Mouse (Mus musculus) cerebellum, postnatal 14 days (tissue): ENCODE measurements at regions not wholly inside any gene's neighbourhood (a gene's known extent, or its start where the extent isn't known, plus 50 kb on each side); places are given as distances from the start of the nearest gene placed in this dataset.
A peak's percentile ranks its signal among the peaks of the same experiment; 100 is the strongest.

ENCODE experiments used
- DNase-seq, 2 experiments: peaks; one replicate each; pipeline ENCODE4 v3.0.0; 2021; ENCODE audit warnings: mixed read lengths in 2 of 2

DNA sequence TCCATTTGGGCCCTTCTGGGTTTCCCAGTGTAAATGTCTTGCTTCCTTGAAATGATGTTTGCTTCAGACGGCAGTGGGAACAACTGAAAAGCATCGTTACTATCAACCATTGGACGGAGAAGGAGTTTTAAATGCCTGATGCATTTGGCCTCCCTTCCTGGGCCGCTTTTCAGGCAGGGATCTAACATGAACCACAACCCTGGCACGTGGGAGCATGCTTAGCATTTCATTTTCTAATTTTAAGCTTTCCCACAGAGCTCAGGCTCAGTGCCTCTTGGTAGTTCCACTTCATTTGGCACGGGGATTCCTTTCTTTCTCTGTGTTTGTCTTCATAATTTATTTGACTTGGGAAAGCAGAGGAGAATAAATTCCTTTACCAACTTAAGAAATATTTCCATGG is 406.6 kb upstream of the Nbea start:
- DNase-seq: peak; percentile 19 to 54

DNA sequence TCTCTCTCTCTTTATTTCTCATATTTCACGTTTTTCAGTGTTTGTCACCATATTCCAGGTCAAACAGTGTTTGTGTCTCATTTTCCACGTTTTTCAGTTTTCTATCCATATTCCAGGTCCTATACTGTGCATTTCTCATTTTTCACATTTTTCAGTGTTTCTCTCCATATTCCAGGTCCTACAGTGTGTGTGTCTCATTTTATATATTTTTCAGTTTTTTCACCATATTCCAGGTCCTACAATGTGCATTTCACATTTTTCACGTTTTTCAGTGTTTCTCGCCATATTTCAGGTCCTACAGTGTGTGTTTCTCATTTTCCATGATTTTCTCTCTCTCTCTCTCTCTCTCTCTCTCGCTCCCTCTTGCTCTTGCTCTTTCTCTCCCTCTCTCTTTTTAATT is 391.9 kb upstream of the Nbea start:
- DNase-seq: no peak

DNA sequence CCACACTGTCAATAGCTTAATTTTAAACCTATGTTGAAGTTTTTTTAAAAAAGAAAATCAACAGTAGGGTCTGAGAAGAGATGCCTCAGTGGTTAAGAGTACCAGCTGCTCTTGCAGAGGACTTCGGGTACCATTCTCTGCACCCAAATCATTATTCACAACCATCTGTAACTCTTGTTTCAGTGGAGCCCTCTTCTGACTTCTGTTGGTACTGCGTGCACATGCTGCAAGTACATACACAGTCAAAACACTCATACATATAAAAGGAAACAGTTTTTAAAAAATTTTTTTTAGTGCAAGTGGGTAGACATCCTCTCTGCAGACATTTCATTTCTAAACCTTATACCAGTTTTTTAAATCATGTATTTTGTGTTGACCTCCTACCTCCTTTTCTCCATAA is 352.7 kb upstream of the Nbea start:
- DNase-seq: peak; percentile 9 to 26

DNA sequence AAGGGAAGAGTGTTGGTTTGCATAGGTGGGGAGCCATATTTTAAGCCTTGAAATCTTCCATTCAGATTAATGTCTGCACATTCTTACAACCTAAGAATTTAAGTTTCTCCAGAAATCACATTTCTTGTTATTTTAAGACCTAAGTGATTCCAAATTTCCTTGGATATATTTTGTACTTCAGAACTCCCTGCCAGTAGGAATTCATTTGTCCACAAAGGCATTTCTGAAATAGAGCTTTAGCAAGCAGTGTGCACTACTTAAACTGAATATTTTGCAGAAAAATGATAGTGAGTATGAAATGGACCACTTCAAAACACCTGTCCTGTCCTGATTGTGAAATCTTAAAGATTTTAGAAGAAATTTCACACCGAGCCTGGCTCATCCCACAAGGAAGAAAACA is 320.9 kb upstream of the Nbea start:
- no peak for DNase-seq

DNA sequence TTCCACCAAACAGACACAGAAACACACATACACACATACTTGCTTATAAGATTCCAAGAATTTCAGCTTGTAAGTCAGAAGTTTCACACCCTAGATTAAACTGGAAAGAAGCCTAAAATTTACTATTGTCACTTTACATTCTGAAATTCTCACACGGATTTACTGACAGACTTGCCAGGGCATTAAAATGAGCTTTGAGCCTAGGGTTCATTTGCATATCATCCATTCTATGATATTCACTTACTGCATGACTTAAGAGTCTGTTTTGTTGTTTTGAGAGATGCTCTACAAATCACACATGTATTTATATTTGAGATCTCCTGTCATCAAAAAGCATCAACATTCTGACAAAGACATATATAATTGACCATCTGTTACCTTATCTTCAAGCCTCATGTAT is 315.8 kb upstream of the Nbea start:
- no peak for DNase-seq

DNA sequence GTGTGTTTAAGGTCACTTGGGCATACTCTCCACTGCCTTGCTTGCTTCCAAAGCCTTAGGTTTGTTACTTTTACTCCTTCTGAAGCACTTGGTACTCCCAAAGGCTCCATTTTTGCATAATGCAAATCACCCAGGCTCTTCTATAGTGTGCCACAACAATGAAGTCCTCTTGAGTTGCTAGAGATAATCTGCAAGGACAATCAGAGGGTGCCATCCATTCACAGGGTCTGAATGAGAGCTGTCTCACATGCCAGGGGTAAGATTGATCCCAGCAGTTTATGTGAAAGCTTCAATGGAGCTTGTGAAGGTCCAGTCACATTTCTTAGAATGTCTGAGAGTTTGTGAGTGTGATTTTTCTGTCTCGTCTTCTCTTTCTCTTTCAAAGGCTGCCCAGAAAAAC is 310.4 kb upstream of the Nbea start:
- DNase-seq: no peak

DNA sequence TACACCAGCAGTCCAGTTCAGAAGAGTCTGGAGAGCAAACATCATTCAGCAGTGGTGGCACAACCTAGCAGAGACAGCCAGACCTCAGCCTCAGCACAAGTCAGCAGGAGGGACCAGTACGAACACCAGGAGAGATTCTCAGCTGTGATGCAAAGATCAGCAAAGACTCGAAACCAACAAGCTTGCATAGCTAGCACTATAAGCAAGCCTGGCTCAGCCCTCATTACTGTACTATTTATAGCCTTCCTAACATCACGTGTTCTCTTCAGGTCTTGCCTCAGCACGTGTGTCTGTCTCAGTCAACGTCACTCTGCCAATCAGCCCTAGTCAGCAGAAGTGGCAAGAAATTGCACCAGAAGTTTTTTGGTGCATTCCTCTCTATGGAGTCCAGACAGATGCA is 305.7 kb upstream of the Nbea start:
- DNase-seq: no peak

DNA sequence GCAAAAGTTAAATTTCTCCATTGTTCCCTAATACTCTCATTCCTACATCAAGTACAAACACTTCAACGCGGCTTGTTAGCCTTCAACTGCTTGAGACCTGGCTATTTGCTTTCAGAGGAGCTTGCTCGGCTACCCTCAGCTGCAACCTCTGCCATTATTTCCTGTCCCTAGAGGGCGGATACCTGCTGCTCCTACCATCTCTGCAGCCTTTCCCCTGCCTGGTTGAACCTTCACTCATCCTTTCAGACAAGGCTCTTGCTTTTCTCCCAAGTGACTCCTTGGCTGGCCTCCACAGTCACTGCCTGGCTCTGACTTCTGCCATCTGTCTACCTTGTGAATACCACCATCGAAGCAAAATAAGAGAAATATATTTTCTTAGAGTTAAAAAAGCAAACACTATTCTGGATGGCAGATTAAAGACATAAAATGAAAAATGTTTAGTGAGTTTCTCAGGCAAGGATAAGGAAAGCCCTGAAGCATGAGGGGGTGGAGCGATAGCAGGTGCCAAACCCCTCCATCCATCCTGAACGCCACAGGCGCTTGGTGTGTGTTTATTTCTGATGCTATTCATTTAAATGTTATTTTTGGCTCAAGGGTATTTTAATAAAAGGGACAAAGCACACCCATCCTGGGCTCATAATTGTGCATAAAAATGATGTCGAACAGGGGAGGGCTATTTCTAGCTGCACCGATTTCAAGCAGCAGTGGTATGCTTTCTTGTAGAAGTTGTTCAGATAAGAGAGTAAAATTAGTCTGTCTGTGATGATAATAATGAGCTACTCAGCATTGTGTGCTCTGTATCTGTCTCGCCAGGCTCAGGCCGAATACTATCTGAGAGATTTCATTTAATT is 302.3 kb upstream of the Nbea start:
- DNase-seq: peak; percentile 88 to 90

DNA sequence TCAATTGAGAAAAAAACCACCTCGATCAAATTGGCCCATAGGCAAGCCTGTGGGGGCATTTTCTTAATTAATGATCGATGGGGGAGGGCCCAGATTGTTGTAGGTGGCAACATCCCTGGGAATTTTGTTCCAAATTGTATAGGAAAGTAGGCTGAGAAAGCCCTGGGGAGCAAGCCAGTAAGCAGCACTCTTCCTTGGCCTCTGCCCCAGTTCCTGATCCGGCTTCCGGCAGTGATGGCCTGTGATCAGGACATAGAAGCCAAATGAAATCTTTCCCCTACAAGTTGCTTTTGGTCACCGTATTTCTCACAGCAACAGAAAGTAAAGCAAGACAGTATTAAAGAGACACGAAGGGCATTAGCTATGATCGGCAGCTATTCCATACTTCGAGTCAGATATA is 300.6 kb upstream of the Nbea start:
- peak; percentile 30 to 50 for DNase-seq

DNA sequence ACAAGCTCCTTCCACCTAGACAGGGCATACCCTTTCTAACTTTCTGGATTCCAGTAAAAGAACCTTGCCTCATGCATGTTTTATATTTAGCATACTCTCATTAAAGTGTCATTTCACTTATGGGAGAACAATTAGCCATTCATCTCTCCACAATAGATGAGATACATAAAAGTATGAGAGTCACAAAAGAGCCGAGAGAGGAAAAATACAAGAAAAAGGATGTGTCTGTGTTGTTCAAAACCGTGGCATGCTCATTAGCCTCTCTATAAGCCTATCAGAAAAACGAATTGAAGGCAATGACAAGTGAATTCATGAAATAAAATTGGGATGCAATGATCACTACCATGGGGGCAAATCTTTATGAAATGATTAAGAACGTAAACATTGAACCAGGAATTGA is 299.9 kb upstream of the Nbea start:
- DNase-seq: no peak

DNA sequence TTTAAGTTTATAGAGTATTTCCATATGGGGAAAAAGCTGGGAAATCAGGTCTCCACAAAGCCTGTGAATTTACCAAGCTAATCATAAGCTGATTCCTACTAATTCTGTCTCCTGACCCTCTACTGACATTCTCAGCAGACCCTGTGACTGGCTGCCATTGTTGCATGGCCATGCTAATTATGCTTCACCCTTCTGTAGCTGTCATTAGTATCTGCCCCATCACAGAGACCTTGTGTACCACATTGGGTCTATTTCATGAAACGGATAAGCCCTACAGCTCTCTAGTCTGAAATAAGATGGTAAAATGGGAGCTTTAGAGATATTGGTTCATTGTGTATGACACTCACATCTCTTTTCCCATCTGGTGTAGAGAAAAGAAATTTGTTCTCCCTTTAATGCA is 296.0 kb upstream of the Nbea start:
- no peak for DNase-seq

DNA sequence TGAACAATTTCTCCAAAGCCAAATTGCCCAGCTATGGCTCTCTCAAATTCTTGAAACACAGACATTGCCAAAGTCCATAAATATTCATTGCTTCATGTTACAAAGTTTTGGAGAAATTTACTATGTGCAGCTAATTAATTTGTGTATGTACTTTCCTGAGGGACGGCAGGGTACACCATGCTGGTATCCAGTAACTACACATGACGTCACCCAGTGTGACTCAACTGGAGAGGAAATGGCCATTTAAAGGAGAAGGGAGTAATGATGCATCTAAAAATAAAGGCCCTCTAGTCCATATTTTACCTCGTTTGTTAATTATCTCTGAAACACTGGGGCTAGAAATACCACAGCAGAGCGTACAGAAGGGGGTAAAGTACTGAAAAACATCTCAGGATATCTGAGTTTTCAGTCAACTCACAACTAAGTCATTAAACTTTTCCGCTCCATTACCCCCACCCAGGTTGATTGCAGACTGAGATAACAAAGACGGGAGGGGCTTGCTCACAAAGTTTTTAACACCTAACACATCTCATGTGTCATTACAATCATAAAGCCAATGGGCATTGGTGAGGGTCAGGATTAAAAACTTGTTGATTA is 295.1 kb upstream of the Nbea start:
- DNase-seq: no peak

DNA sequence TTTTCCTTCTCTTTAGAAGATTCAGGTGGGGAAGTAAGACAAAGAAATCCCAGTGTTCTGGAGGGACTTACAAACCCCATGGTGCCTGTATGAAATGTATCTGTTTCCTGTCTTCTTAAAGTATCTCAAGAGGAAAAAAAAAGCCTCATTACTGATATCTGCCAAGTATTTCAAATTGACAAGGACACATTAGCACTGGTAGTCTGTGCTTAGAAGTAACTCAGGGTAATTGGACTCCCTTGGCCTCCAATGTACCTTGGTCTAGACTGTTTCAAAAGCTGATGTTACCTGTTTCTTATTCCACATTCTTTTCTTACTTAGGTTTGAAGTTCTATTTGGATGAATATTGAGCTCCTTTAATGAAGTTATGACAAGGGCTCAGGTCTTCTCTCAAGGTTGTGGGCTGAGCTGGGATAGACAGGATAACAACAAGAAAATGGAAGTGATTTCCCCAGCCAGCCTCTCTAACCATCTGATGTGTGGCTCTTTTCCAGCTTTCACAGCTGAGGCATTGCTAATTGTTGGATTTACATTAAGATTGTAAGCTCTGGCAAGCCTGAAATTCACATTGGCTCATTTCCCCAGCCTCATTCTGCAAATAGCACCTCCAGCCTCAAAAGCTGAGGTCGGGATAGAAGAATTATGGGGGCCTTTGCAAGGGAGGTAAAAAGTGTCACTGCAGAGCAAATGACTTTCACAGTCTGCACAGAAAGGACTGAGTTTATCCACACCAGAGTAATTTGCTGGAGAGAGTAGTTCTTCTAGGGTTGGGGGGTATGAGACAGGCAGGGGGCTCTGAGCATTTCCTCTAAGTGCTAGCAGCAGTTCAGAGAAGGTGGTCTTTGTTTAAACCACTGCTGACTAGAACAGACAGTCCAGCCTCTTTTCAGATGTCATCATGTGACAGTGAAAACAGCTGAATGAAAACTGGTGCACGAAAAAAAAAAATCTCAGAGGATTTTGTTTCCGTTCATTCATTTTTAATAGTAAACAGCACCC is 292.3 kb upstream of the Nbea start:
- DNase-seq: peak; percentile 19 to 49

DNA sequence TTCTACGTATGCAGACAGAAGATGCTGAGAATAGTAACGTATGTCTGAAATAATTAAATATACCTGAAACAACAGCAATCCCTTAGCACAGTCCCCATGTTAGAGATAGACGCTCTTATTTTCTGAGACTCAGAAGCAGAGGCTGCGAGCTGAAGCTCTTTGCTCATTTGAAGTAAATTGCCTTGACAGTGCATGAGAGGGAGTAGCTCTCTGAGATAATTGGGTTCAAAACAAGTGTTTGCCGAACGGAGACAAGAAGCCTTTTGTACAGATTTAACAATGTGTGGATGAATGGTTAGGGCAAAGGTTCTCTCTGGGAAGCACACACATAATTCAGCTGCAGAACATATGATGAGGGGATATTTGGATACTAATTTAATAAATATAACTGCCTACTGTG is 289.1 kb upstream of the Nbea start:
- no peak for DNase-seq

DNA sequence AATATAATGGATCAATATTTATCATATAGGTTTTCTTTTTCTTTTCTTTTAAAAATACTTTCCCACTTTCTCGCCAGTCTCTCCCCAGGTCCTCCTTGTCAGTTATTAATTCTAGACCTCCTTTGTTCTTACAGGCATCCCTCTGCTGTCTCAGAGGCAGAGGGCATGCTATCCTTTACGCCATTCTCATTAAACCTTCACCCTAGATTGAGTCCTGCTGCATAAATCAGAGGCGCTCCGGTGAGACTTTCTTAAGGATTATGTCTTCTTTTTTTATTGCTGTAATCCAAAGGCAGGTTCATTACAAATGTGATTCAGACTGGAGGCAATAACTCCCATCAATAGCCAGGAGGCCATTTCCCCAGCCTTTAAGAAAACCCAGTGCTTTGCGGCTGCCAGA is 288.3 kb upstream of the Nbea start:
- no peak for DNase-seq

DNA sequence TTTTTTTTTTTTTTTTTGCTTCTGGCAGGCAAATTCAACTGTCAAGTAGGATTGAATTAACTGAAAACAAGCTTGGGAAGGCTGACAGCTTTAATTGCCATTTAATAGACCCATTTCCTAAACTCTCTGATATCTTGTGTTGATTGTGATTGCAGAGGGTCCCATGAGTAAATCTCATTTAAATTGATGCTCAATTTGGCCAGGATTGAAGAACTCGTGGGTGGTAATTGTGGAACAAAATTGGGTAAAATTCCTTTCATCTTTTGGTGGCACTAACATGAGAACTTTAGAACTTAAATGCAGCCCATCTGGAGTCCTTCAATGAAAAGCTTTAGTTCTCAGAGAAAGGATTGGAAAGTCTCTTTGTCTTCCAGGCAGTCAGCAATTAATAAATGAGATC is 287.7 kb upstream of the Nbea start:
- no peak for DNase-seq

DNA sequence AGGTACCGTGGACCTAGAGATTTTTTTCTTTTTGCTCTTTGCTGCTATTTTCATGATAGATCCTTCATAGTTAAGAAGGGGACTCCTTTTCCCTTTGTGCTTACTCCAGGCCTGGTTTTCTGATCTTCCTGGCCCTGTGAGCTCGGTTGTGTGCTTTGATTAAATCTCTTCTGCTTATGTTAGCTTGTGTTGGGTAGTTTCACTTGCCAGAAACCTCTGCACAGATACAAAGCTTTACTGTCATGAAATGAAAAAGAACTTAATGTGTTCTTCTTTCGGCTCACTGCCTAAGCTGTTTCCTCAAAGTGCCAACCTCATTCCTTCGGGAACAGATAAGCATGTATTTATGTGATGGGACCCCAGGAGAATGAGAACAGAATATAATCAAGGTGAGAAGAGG is 274.1 kb upstream of the Nbea start:
- no peak for DNase-seq

DNA sequence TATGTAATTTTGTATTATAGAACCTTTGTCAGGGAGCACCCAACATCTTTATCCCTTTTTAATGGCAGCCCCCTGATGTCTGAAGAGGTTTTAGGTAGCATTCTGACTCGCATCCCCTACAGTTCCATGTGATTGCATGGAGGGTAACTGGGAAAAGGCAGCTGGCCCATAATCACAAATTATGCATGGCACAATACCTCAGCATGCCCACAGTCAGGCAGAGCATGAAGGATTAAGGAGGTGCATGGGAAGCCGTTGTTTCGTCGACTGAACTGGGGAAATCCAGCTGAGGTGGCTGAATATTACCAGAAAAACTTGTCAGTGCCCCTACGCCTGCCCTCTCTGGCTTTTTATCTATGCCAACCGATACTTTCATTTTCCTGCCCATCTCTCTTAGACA is 272.8 kb upstream of the Nbea start:
- peak; percentile 12 to 46 for DNase-seq

DNA sequence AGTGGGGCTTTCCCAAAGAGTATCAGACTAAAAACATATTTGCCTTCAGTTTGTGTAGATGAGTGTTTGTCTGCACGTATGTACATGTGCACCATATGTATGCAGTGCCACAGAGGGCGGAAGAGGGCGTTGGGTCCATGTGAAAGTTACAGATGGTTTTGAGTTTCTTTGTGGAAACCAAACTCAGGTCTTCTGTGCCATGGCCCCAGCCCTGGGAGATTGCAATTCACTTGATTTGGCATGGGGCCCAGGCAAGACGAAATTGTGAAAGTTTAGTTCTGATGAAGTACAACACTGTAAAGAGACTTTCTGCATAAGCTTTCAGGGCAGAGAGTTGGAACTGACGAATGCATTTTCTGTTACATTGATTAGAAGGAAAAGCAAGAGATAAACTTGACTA is 255.4 kb upstream of the Nbea start:
- peak in 1 of 2 experiments; percentile 17 for DNase-seq

DNA sequence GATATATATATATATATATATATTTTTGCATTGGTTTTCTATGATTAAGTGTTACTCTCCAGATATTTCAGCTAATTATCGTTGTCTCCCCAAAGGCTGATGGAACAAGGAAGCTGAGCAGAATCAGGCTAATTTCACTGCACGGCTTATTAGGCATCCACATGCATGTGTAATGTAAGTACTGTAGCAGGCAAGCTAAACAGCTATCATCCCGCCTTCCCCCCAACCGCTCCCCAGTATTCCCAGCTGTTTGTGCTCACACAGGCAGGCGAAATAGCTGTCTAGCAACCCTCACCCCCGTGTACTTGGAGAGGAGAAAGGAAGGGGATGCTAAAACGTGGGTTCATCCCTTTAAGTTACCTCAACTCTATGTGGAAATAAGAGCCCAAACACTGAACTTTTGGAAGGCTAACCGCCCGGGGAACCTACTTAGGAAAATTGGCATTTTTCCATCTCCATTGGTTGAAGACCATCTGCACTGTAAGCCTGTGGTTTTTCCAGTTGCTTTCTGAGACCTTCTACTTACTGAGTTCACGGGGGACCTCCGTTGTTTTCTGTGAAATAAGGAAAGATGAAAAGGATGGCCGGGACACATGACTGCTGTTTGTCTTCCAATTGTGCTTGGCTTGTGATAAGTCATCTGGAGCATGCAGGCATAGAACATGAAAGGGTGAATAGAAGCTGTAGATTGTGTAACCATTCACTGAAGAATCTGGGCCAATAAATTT is 254.7 kb upstream of the Nbea start:
- peak in 1 of 2 experiments; percentile 26 for DNase-seq

DNA sequence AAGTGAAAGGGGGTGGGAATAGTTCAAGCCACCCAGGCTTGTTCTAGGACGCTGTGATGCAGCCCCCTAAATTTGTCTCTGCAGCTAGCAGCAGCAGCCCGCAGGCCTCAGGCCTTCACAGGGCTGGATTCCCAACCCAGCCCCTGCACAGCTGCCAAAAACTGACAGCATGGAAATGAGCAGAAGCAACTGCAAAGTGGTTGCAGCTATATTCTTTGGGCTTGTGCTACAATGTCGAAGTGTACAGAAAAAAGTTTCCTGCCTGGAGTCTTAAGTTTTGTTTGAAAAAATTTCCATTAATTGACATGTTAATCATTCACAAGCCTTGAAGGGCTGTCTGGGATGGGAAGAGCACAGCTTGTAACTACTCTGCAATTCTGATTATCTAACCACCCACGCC is 253.6 kb upstream of the Nbea start:
- DNase-seq: peak; percentile 45 to 55

DNA sequence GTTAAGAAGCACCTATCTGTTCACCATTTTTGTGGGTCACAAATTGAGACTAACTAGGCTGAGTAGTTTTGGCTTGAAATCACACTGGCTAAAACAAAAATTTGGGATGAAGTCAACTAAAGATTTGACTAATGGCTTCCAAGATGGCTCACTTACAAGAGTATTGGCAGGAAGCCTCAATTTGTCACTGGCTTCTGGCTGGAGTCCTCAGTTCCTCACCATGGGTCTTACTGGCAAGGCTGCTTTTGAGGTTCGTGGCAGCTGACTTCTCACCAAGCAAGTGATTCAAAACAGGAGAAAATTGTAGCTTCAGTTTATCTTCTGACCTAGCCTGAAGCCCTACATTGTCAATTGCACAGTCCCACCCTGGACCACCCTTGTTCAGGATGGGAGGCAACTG is 250.0 kb upstream of the Nbea start:
- DNase-seq: peak; percentile 75 to 87

DNA sequence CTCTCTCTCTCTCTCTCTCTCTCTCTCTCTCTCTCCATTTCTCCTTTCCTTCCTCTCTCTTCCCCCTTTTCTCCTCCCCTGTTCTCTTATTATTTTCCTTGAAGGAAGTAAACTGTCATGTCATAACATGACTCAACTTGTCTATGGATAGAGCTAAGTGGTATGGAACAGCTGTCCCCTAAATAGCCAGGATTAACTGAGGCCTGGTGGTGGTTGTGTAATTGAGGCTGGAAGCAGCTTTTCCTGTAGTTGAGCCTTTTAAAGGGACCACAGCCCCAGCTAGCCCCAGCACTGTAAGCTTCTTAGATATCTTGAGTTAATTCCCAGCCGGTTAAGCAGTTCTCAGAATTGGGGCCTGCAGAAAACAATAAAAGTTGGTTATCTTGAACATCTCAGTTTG is 243.7 kb upstream of the Nbea start:
- no peak for DNase-seq
